Comparison of ENCODE assay signal across 8 mouse cellular contexts in genomic region chr11:102881314-102882198, GRCm38 (mm10). TPM values are rescaled to one million over a fixed set of nuclear protein-coding genes. Genes with fewer than 3 reads are reported as not detected.
A peak's percentile ranks its signal among the peaks of the same experiment; 100 is the strongest.
DNase-seq lines count a peak whose midpoint lies in the region; ATAC-seq lines count a peak whose summit lies in the region.

No protein-coding gene starts in this region.

- no peak for DNase-seq in midbrain, embryonic 14.5 days
- DNase-seq in ovary, postnatal 14 days (ENCODE audit: low spot score), result no peak
- DNase-seq in cerebellum, adult 8-10 months, result no peak
- no peak for DNase-seq in urinary bladder, postnatal 10 days (ENCODE audit: low spot score)

- ATAC-seq in megakaryocyte, adult 5-6 weeks (ENCODE audit: poor library complexity, severe bottlenecking), result no peak
- ATAC-seq in embryonic facial prominence, embryonic 13.5 days (ENCODE audit: insufficient number of reproducible peaks, insufficient read depth, low FRiP score, low TSS enrichment, low read depth), result peak; percentile 45
- ATAC-seq in hindbrain, embryonic 16.5 days, result peak; percentile 4
- ATAC-seq in midbrain, embryonic 14.5 days (ENCODE audit: low FRiP score, low TSS enrichment), result no peak; the same call in 1 of the 2 replicates

- peaks cover 29% of the 10 kb centered on the region for H3K4me1 ChIP-seq in megakaryocyte, embryonic 14.5 days
- H3K4me1 ChIP-seq in embryonic facial prominence, embryonic 13.5 days, result peaks cover 14% of the 10 kb centered on the region
- H3K4me1 ChIP-seq in hindbrain, embryonic 16.5 days (ENCODE audit: control insufficient read depth, insufficient read depth, low read depth, low read length), result peaks cover 14% of the 10 kb centered on the region
- H3K4me1 ChIP-seq in midbrain, embryonic 14.5 days (ENCODE audit: control insufficient read depth, insufficient read depth, low read length), result peaks cover 16% of the 10 kb centered on the region

- peaks cover 38% of the 10 kb centered on the region for H3K27me3 ChIP-seq in megakaryocyte, embryonic 14.5 days (replicated peaks)
- H3K27me3 ChIP-seq in embryonic facial prominence, embryonic 13.5 days, result peaks cover 19% of the 10 kb centered on the region
- H3K27me3 ChIP-seq in hindbrain, embryonic 16.5 days (replicated peaks; ENCODE audit: control insufficient read depth, insufficient read depth, low read length), result peaks cover 4% of the 10 kb centered on the region; the same call in 1 of the 2 replicates
- no peaks in the 10 kb centered on the region for H3K27me3 ChIP-seq in midbrain, embryonic 14.5 days (ENCODE audit: control insufficient read depth, insufficient read depth, low read length)

- H3K9me3 ChIP-seq in megakaryocyte, embryonic 14.5 days, result no peaks in the 10 kb centered on the region
- H3K9me3 ChIP-seq in embryonic facial prominence, embryonic 13.5 days, result no peaks in the 10 kb centered on the region
- H3K9me3 ChIP-seq in hindbrain, embryonic 16.5 days (ENCODE audit: control insufficient read depth, low read length), result no peaks in the 10 kb centered on the region
- H3K9me3 ChIP-seq in midbrain, embryonic 14.5 days (ENCODE audit: control insufficient read depth, low read length), result no peaks in the 10 kb centered on the region

- peak overlapping the region; percentile 69 for H3K4me2 ChIP-seq in embryonic facial prominence, embryonic 13.5 days
- peak overlapping the region; percentile 69 for H3K4me2 ChIP-seq in hindbrain, embryonic 16.5 days (ENCODE audit: low read length)
- H3K4me2 ChIP-seq in midbrain, embryonic 14.5 days (ENCODE audit: low read length), result peak overlapping the region; percentile 74

- H3K9ac ChIP-seq in embryonic facial prominence, embryonic 13.5 days, result peak overlapping the region; percentile 89
- peak overlapping the region; percentile 74 for H3K9ac ChIP-seq in hindbrain, embryonic 16.5 days (ENCODE audit: low read depth, low read length)
- H3K9ac ChIP-seq in midbrain, embryonic 14.5 days (replicated peaks; ENCODE audit: low read length), result peak overlapping the region; percentile 79; the same call in 1 of the 2 replicates

- peak overlapping the region; percentile 92 for H3K4me3 ChIP-seq in megakaryocyte, embryonic 14.5 days (replicated peaks)
- H3K4me3 ChIP-seq in embryonic facial prominence, embryonic 13.5 days, result peak overlapping the region; percentile 85
- peak overlapping the region; percentile 71 for H3K4me3 ChIP-seq in hindbrain, embryonic 16.5 days (ENCODE audit: low read length)
- H3K4me3 ChIP-seq in midbrain, embryonic 14.5 days (replicated peaks; ENCODE audit: low read depth, low read length), result peak overlapping the region; percentile 63

- H3K36me3 ChIP-seq in megakaryocyte, embryonic 14.5 days (replicated peaks; ENCODE audit: low read length), result peaks cover 15% of the 10 kb centered on the region
- H3K36me3 ChIP-seq in embryonic facial prominence, embryonic 13.5 days, result peaks cover 11% of the 10 kb centered on the region
- peaks cover 5% of the 10 kb centered on the region; the same call in 1 of the 2 replicates for H3K36me3 ChIP-seq in hindbrain, embryonic 16.5 days (ENCODE audit: control insufficient read depth, insufficient read depth, low read length)
- peaks cover 14% of the 10 kb centered on the region for H3K36me3 ChIP-seq in midbrain, embryonic 14.5 days (ENCODE audit: control insufficient read depth, insufficient read depth, low read length)

- no peak overlapping the region; the same call in 1 of the 2 replicates for H3K27ac ChIP-seq in embryonic facial prominence, embryonic 13.5 days
- peak overlapping the region; percentile 89; the same call in 1 of the 2 replicates for H3K27ac ChIP-seq in hindbrain, embryonic 16.5 days (ENCODE audit: low read depth, low read length)
- H3K27ac ChIP-seq in midbrain, embryonic 14.5 days (replicated peaks; ENCODE audit: low read depth, low read length), result peak overlapping the region; percentile 90

- WGBS in embryonic facial prominence, embryonic 13.5 days, result 15% methylated on average over 13 of the region's 13 CpGs
- WGBS in hindbrain, embryonic 16.5 days, result 15% methylated on average over 13 of the region's 13 CpGs
- WGBS in midbrain, embryonic 14.5 days, result 17% methylated on average over 13 of the region's 13 CpGs

RNA-seq across cellular contexts. Expression of gene Ccdc103, which starts 0.6 kb away (rescaled TPM):
- polyA plus RNA-seq in megakaryocyte, embryonic 14.5 days (2012; ENCODE audit: insufficient read depth, low replicate concordance), result not detected in 2 replicates
- not detected in 2 replicates for total RNA-seq in megakaryocyte, adult 5-6 weeks (2015)
- not detected in 2 replicates for total RNA-seq in megakaryocyte, adult 5-6 weeks (2017)
- 0.79 and 1.2 TPM in 2 replicates for polyA plus RNA-seq in embryonic facial prominence, embryonic 13.5 days (2015; fragmentation: Nextera tagmentation; extraction: Ambion mirVana)
- polyA plus RNA-seq in hindbrain, embryonic 16.5 days (2015; fragmentation: Nextera tagmentation; extraction: Ambion mirVana), result 2.2 and 2.5 TPM in 2 replicates
- 2.1 and 2.4 TPM in 2 replicates for polyA plus RNA-seq in midbrain, embryonic 14.5 days (2014; fragmentation: Nextera tagmentation; extraction: Ambion mirVana)

RNA-seq across cellular contexts. Expression of gene Eftud2, which starts 0.8 kb away (rescaled TPM):
- 23.2 and 87.1 TPM in 2 replicates for polyA plus RNA-seq in megakaryocyte, embryonic 14.5 days (2012; ENCODE audit: insufficient read depth, low replicate concordance)
- 67.2 and 80.2 TPM in 2 replicates for total RNA-seq in megakaryocyte, adult 5-6 weeks (2015)
- total RNA-seq in megakaryocyte, adult 5-6 weeks (2017), result 62.9 and 70.6 TPM in 2 replicates
- polyA plus RNA-seq in embryonic facial prominence, embryonic 13.5 days (2015; fragmentation: Nextera tagmentation; extraction: Ambion mirVana), result 189 and 196 TPM in 2 replicates
- polyA plus RNA-seq in hindbrain, embryonic 16.5 days (2015; fragmentation: Nextera tagmentation; extraction: Ambion mirVana), result 127 and 140 TPM in 2 replicates
- 111 and 150 TPM in 2 replicates for polyA plus RNA-seq in midbrain, embryonic 14.5 days (2014; fragmentation: Nextera tagmentation; extraction: Ambion mirVana)

RNA-seq across cellular contexts. Expression of gene Fam187a, which starts 3.4 kb away (rescaled TPM):
- polyA plus RNA-seq in megakaryocyte, embryonic 14.5 days (2012; ENCODE audit: insufficient read depth, low replicate concordance), result not detected in 2 replicates
- not detected in 2 replicates for total RNA-seq in megakaryocyte, adult 5-6 weeks (2015)
- total RNA-seq in megakaryocyte, adult 5-6 weeks (2017), result not detected in 2 replicates
- polyA plus RNA-seq in embryonic facial prominence, embryonic 13.5 days (2015; fragmentation: Nextera tagmentation; extraction: Ambion mirVana), result not detected in 2 replicates
- not detected in 2 replicates for polyA plus RNA-seq in hindbrain, embryonic 16.5 days (2015; fragmentation: Nextera tagmentation; extraction: Ambion mirVana)
- polyA plus RNA-seq in midbrain, embryonic 14.5 days (2014; fragmentation: Nextera tagmentation; extraction: Ambion mirVana), result not detected in 2 replicates

RNA-seq across cellular contexts. Expression of gene Gfap, which starts 19.2 kb away (rescaled TPM):
- not detected in 2 replicates for polyA plus RNA-seq in megakaryocyte, embryonic 14.5 days (2012; ENCODE audit: insufficient read depth, low replicate concordance)
- 0.18 and 0.49 TPM in 2 replicates for total RNA-seq in megakaryocyte, adult 5-6 weeks (2015)
- total RNA-seq in megakaryocyte, adult 5-6 weeks (2017), result 0.49 TPM in 1 of 2 replicates, not detected in the other
- 0.10 and 0.39 TPM in 2 replicates for polyA plus RNA-seq in embryonic facial prominence, embryonic 13.5 days (2015; fragmentation: Nextera tagmentation; extraction: Ambion mirVana)
- 4.8 and 15.5 TPM in 2 replicates for polyA plus RNA-seq in hindbrain, embryonic 16.5 days (2015; fragmentation: Nextera tagmentation; extraction: Ambion mirVana)
- polyA plus RNA-seq in midbrain, embryonic 14.5 days (2014; fragmentation: Nextera tagmentation; extraction: Ambion mirVana), result 0.26 TPM in 1 of 2 replicates, not detected in the other

RNA-seq across cellular contexts. Expression of gene Kif18b, which starts 43.4 kb away (rescaled TPM):
- polyA plus RNA-seq in megakaryocyte, embryonic 14.5 days (2012; ENCODE audit: insufficient read depth, low replicate concordance), result 11.5 and 18.4 TPM in 2 replicates
- total RNA-seq in megakaryocyte, adult 5-6 weeks (2015), result 22.1 and 24.9 TPM in 2 replicates
- 23.2 and 25.4 TPM in 2 replicates for total RNA-seq in megakaryocyte, adult 5-6 weeks (2017)
- 11.0 and 12.8 TPM in 2 replicates for polyA plus RNA-seq in embryonic facial prominence, embryonic 13.5 days (2015; fragmentation: Nextera tagmentation; extraction: Ambion mirVana)
- 2.0 and 2.3 TPM in 2 replicates for polyA plus RNA-seq in hindbrain, embryonic 16.5 days (2015; fragmentation: Nextera tagmentation; extraction: Ambion mirVana)
- 1.9 TPM in 2 replicates for polyA plus RNA-seq in midbrain, embryonic 14.5 days (2014; fragmentation: Nextera tagmentation; extraction: Ambion mirVana)

Comparison
In these comparisons a context has a peak if more than half of its experiments do, and no peak if none do; other contexts are left out.
1. ATAC-seq: peak in embryonic facial prominence, embryonic 13.5 days (single experiment) and hindbrain, embryonic 16.5 days (single experiment); none in megakaryocyte, adult 5-6 weeks (single experiment) and midbrain, embryonic 14.5 days (single experiment).
2. Peak in every context shown above with its lines, with median percentiles within 50 percentile points of each other: H3K4me3 ChIP-seq, H3K4me2 ChIP-seq and H3K9ac ChIP-seq.